Mouse (Mus musculus) stomach, embryonic 16.5 days (tissue): ENCODE results near the gene Slfn8. TPM values are rescaled to one million over a fixed set of nuclear protein-coding genes. Genes with fewer than 3 reads are reported as not detected.
"Not testable (repeated sequence)": the region's sequence is repeated elsewhere in the genome, so short reads cannot be mapped to it uniquely, and the experiment has no call there.

Experiments
- ATAC-seq: fragments of 200-750 bp; cut with Nextera tagmentation; 2 replicates; pipeline ENCODE4 v1.8.0; 2017; ENCODE audit warnings: moderate number of reproducible peaks, moderate TSS enrichment; ENCODE audit not compliant: insufficient read depth, low FRiP score
- H3K27ac ChIP-seq: fragments of 300-500 bp; sonication (generic); 2 replicates; pipeline ENCODE4 v1.5.1; 2014; ENCODE audit warnings: low read length
- H3K27me3 ChIP-seq: fragments of 300-500 bp; sonication (generic); 2 replicates; pipeline ENCODE4 v1.6.1; 2014; ENCODE audit warnings: low read length, control low read depth, mixed read lengths; ENCODE audit not compliant: control insufficient read depth, insufficient read depth
- H3K36me3 ChIP-seq: fragments of 300-500 bp; sonication (generic); 2 replicates; pipeline ENCODE4 v1.6.1; 2014; ENCODE audit warnings: low read length; ENCODE audit not compliant: control insufficient read depth, insufficient read depth
- H3K4me1 ChIP-seq: fragments of 300-500 bp; sonication (generic); 2 replicates; pipeline ENCODE4 v1.6.1; 2014; ENCODE audit warnings: low read length, control low read depth, mixed read lengths; ENCODE audit not compliant: control insufficient read depth, insufficient read depth
- H3K4me2 ChIP-seq: fragments of 300-500 bp; sonication (generic); 2 replicates; pipeline ENCODE4 v1.6.1; 2014; ENCODE audit warnings: low read depth, low read length, mixed read lengths
- H3K4me3 ChIP-seq: fragments of 300-500 bp; sonication (generic); replicated peaks from 2 replicates; pipeline ENCODE4 v1.5.1; 2014; ENCODE audit warnings: mild to moderate bottlenecking, low read length
- H3K9ac ChIP-seq: fragments of 300-500 bp; sonication (generic); 2 replicates; pipeline ENCODE4 v1.6.1; 2014; ENCODE audit warnings: low read length
- H3K9me3 ChIP-seq: fragments of 300-500 bp; sonication (generic); replicated peaks from 2 replicates; pipeline ENCODE4 v1.6.1; 2016; ENCODE audit warnings: low read length, control low read depth; ENCODE audit not compliant: control insufficient read depth
- WGBS: fragments of 180-500 bp; shearing (Covaris S2); extraction: QIAGEN DNeasy Blood & Tissue Kit; methylation state at CpG from one replicate; pipeline ENCODE4 v1.1.7; 2014; 5-methylcytosine and 5-hydroxymethylcytosine counted together
- polyA plus RNA-seq: library from polyadenylated mRNA; unstranded; fragments of >200 nt; fragmentation: Nextera tagmentation; extraction: Ambion mirVana; gene quantifications from 2 replicates; pipeline ENCODE4 v1.2.1, GENCODE M21; 2015

The Slfn8 gene
- polyA plus RNA-seq, 1 experiment from 2014 or later = 0.85 TPM

GRCm38 (mm10) chr11:83060412-83061020 is 39.9 kb upstream of the Slfn8 start:
- Histone ChIP-seq H3K9ac (no peak overlapping the region), H3K27me3 (no peaks in the 10 kb centered on the region), H3K36me3 (no peaks in the 10 kb centered on the region), H3K9me3 (no peaks in the 10 kb centered on the region), H3K4me1 (0 out of 2 replicates have a peak, but pooled peaks cover 3% of the 10 kb centered on the region), H3K4me3 (no peak overlapping the region), H3K27ac (no peak overlapping the region), H3K4me2 (no peak overlapping the region)
- no peak for ATAC-seq
- 59% methylated on average over 5 of the region's 5 CpGs for WGBS

GRCm38 (mm10) chr11:83057863-83058262 is 37.3 kb upstream of the Slfn8 start:
- Histone ChIP-seq H3K9me3 (no peaks in the 10 kb centered on the region), H3K9ac (no peak overlapping the region), H3K4me1 (no peaks in the 10 kb centered on the region), H3K27me3 (no peaks in the 10 kb centered on the region), H3K27ac (no peak overlapping the region), H3K4me2 (no peak overlapping the region), H3K36me3 (no peaks in the 10 kb centered on the region), H3K4me3 (no peak overlapping the region)
- ATAC-seq = no peak
- WGBS = 3% methylated on average over 5 of the region's 5 CpGs

DNA sequence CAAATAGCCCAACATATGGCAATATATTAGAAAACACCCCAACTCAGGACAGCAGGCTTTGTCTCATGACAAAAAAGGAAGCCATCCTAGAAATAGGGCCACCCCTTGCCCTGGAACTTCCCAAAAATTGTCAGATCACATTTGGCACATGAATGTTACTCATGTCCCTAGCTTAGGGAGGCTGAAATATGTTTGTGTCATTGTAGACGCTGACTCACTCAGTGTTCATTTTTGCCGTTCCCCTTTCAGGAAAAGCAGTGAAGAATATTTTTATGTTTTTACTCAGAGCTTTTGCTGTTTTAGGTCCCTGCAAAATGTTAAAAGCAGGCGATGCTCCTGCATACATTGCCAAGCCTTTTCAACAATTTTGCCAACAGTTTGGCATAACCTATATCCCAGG is 25.0 kb upstream of the Slfn8 start:
- ATAC-seq = no peak
- Histone ChIP-seq H3K36me3 (no peaks in the 10 kb centered on the region), H3K27ac (no peak overlapping the region), H3K4me3 (no peak overlapping the region), H3K27me3 (no peaks in the 10 kb centered on the region), H3K9me3 (no peaks in the 10 kb centered on the region), H3K4me1 (no peaks in the 10 kb centered on the region), H3K4me2 (no peak overlapping the region), H3K9ac (no peak overlapping the region)
- 74% methylated on average over 3 of the region's 3 CpGs for WGBS

- 77% methylated on average over 4 of the region's 4 CpGs for WGBS
- Histone ChIP-seq H3K36me3 (no peaks in the 10 kb centered on the region), H3K4me2 (no peak overlapping the region), H3K27me3 (no peaks in the 10 kb centered on the region), H3K9ac (no peak overlapping the region), H3K9me3 (no peaks in the 10 kb centered on the region), H3K27ac (no peak overlapping the region), H3K4me3 (no peak overlapping the region), H3K4me1 (no peaks in the 10 kb centered on the region)
- ATAC-seq = no peak
These were observed 23.3 kb upstream of the Slfn8 start for GRCm38 (mm10) chr11:83043891-83044290.

GRCm38 (mm10) chr11:83041000-83041399 is 20.4 kb upstream of the Slfn8 start:
- Histone ChIP-seq H3K9ac (no peak overlapping the region), H3K36me3 (no peaks in the 10 kb centered on the region), H3K4me1 (no peaks in the 10 kb centered on the region), H3K27ac (no peak overlapping the region), H3K9me3 (no peaks in the 10 kb centered on the region), H3K27me3 (no peaks in the 10 kb centered on the region), H3K4me2 (no peak overlapping the region), H3K4me3 (no peak overlapping the region)
- ATAC-seq = no peak

DNA sequence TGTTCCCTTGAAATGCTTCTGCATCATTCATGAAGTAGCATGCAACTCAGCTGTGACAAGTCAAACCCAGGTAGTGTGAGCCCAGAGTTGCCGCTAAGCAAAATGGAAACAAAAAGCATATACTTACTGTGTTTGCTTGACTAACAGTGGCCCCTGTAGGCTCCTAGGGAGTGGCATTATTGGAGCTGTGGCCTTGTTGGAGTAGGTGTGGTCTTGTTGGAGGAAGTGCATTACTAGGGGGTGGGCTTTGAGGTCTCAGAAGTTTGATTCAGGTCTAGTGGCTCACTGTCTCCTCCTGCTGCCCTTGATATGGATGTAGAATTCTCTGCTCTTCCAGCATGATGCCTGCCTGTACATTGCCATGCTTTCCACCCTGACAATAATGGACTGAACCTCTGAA is 19.7 kb upstream of the Slfn8 start:
- H3K4me1 ChIP-seq = no peaks in the 10 kb centered on the region
- 18% methylated on average over 1 of the region's 1 CpGs for WGBS
- no peak overlapping the region for H3K9ac ChIP-seq
- ATAC-seq = 0 out of 2 replicates have a peak, but pooled peaks have one; percentile 47
- no peak overlapping the region for H3K27ac ChIP-seq
- H3K9me3 ChIP-seq = no peaks in the 10 kb centered on the region
- H3K4me2 ChIP-seq = peak overlapping the region; percentile 50
- peak overlapping the region; percentile 32 for H3K4me3 ChIP-seq
- H3K36me3 ChIP-seq = no peaks in the 10 kb centered on the region
- no peaks in the 10 kb centered on the region for H3K27me3 ChIP-seq

DNA sequence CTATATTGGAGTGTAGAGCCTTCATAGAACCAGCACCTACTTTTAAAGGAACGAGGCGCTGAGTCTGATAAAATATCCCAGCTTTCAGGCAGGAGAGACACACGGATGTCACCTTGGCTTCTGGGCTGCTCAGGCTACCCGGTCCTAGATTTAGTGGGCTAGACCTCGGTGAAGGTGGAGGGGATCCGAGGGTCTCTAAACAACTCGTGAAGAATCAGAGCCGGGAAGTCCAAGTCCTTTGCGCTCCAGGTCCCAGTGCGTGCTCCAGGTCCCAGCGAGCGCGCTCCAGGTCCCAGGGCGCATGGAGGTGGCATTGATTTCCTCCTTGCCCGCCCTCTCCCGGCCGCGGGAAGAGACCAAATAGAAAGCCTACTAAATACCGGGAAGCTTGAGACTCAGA is 19.2 kb upstream of the Slfn8 start:
- H3K27me3 ChIP-seq = no peaks in the 10 kb centered on the region
- H3K36me3 ChIP-seq = no peaks in the 10 kb centered on the region
- peak overlapping the region; percentile 38; the same call in 1 of the 2 replicates for H3K9ac ChIP-seq
- no peak for ATAC-seq
- peak overlapping the region; percentile 46; the same call in 1 of the 2 replicates for H3K27ac ChIP-seq
- 10% methylated on average over 19 of the region's 19 CpGs for WGBS
- H3K4me3 ChIP-seq = peak overlapping the region; percentile 32
- H3K9me3 ChIP-seq = no peaks in the 10 kb centered on the region
- no peaks in the 10 kb centered on the region for H3K4me1 ChIP-seq
- H3K4me2 ChIP-seq = peak overlapping the region; percentile 50

DNA sequence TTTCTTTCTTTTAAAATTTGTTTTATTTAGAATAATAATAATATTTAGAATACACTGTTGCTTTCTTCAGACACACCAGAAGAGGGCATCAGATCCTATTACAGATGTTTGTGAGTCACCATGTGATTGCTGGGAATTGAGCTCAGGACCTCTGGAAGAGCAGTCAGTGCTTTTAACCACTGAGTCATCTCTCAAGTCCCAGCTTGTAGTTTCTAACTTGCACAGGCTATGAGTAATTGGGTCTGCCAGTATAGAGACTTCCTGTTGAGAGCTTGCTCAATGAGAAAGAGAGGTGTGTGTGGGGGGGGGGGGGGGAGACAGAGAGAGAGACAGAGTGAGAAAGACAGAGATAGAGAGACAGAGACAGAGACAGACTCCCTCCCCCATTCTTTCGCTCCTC is 18.5 kb upstream of the Slfn8 start:
- Histone ChIP-seq H3K9ac (no peak overlapping the region), H3K4me2 (peak overlapping the region; percentile 50), H3K4me1 (no peaks in the 10 kb centered on the region), H3K27me3 (no peaks in the 10 kb centered on the region), H3K27ac (no peak overlapping the region), H3K36me3 (no peaks in the 10 kb centered on the region), H3K9me3 (no peaks in the 10 kb centered on the region), H3K4me3 (no peak overlapping the region)
- WGBS = 50% methylated on average over 1 of the region's 1 CpGs
- ATAC-seq = no peak

- not testable (repeated sequence) for H3K9ac ChIP-seq, H3K4me3 ChIP-seq, H3K4me2 ChIP-seq, H3K36me3 ChIP-seq, H3K27ac ChIP-seq, ATAC-seq, H3K9me3 ChIP-seq, H3K27me3 ChIP-seq, H3K4me1 ChIP-seq
- WGBS = 73% methylated on average over 3 of the region's 3 CpGs
These were observed 18.1 kb upstream of the Slfn8 start for GRCm38 (mm10) chr11:83038686-83039085.
